ENCODE assay signal across 8 mouse cellular contexts in genomic region chr11:94870341-94870740, GRCm38 (mm10).
DNase-seq lines count a peak whose midpoint lies in the region; ATAC-seq lines count a peak whose summit lies in the region.

No protein-coding gene starts in this region.

- no peak overlapping the region for H3K4me2 ChIP-seq in liver, embryonic 12.5 days
- H3K4me2 ChIP-seq in embryonic facial prominence, embryonic 13.5 days: peak overlapping the region; percentile 39

- intact Hi-C loops in heart, postnatal 36 days (cut with DNase I): no loop called here

- no peak overlapping the region for H3K9ac ChIP-seq in liver, embryonic 12.5 days
- no peak overlapping the region for H3K9ac ChIP-seq in embryonic facial prominence, embryonic 13.5 days

- peak; percentile 57 for DNase-seq in liver
- DNase-seq in adrenal gland, postnatal 10 days: peak; percentile 82
- peak; percentile 71 to 82 for DNase-seq in heart, postnatal 36 days
- DNase-seq in limb, embryonic 10.5 days (ENCODE audit: low spot score): peak; percentile 67
- peak; percentile 75 for DNase-seq in thymus, postnatal 4 days

- H3K9me3 ChIP-seq in liver, embryonic 12.5 days (replicated peaks): no peaks in the 10 kb centered on the region
- 0 out of 2 replicates have a peak, but pooled peaks cover 3% of the 10 kb centered on the region for H3K9me3 ChIP-seq in embryonic facial prominence, embryonic 13.5 days
- no peaks in the 10 kb centered on the region for H3K9me3 ChIP-seq in limb, embryonic 10.5 days (replicated peaks)

- 0% methylated on average over 1 of the region's 1 CpGs for WGBS in liver, embryonic 12.5 days (ENCODE audit: insufficient replicate concordance)
- WGBS in embryonic facial prominence, embryonic 13.5 days: 4% methylated on average over 1 of the region's 1 CpGs
- WGBS in limb, embryonic 10.5 days: 5% methylated on average over 1 of the region's 1 CpGs

- peaks cover 51% of the 10 kb centered on the region for H3K27me3 ChIP-seq in liver, embryonic 12.5 days (replicated peaks)
- no peaks in the 10 kb centered on the region for H3K27me3 ChIP-seq in embryonic facial prominence, embryonic 13.5 days
- peaks cover 9% of the 10 kb centered on the region; the same call in 1 of the 2 replicates for H3K27me3 ChIP-seq in limb, embryonic 10.5 days (ENCODE audit: low read depth, poor library complexity, severe bottlenecking)

- H3K4me3 ChIP-seq in liver, embryonic 12.5 days: no peak overlapping the region
- H3K4me3 ChIP-seq in embryonic facial prominence, embryonic 13.5 days: no peak overlapping the region
- H3K4me3 ChIP-seq in limb, embryonic 10.5 days: no peak overlapping the region

- ATAC-seq in liver, embryonic 12.5 days: no peak
- no peak for ATAC-seq in embryonic facial prominence, embryonic 13.5 days (ENCODE audit: insufficient number of reproducible peaks, insufficient read depth, low FRiP score, low TSS enrichment, low read depth)
- ATAC-seq in monocyte, adult 5-6 weeks (replicated peaks; ENCODE audit: insufficient number of reproducible peaks, low FRiP score, low TSS enrichment, poor library complexity, severe bottlenecking): peak; percentile 46; the same call in 1 of the 2 replicates

- no peak overlapping the region for H3K27ac ChIP-seq in liver, embryonic 12.5 days
- H3K27ac ChIP-seq in embryonic facial prominence, embryonic 13.5 days: no peak overlapping the region; the same call in 1 of the 2 replicates
- no peak overlapping the region for H3K27ac ChIP-seq in limb, embryonic 10.5 days

- no peaks in the 10 kb centered on the region for H3K36me3 ChIP-seq in liver, embryonic 12.5 days
- H3K36me3 ChIP-seq in embryonic facial prominence, embryonic 13.5 days: no peaks in the 10 kb centered on the region
- no peaks in the 10 kb centered on the region for H3K36me3 ChIP-seq in limb, embryonic 10.5 days

- H3K4me1 ChIP-seq in liver, embryonic 12.5 days: no peaks in the 10 kb centered on the region
- H3K4me1 ChIP-seq in embryonic facial prominence, embryonic 13.5 days: peaks cover 49% of the 10 kb centered on the region
- H3K4me1 ChIP-seq in limb, embryonic 10.5 days: peaks cover 47% of the 10 kb centered on the region
